Mouse (Mus musculus) stomach, embryonic 15.5 days (tissue): ENCODE results near the gene Pde6h. TPM values are rescaled to one million over a fixed set of nuclear protein-coding genes. Genes with fewer than 3 reads are reported as not detected.

ENCODE experiments used
- ATAC-seq: fragments of 200-750 bp; cut with Nextera tagmentation; 2 replicates; pipeline ENCODE4 v1.8.0; 2017; ENCODE audit warnings: low read depth, moderate number of reproducible peaks, moderate TSS enrichment; ENCODE audit not compliant: insufficient read depth, low FRiP score
- H3K27ac ChIP-seq: fragments of 300-500 bp; sonication (generic); 2 replicates; pipeline ENCODE4 v1.5.1; 2015; ENCODE audit warnings: mild to moderate bottlenecking, inconsistent platforms
- H3K27me3 ChIP-seq: fragments of 300-500 bp; sonication (generic); replicated peaks from 2 replicates; pipeline ENCODE4 v1.6.1; 2015; ENCODE audit warnings: inconsistent platforms
- H3K36me3 ChIP-seq: fragments of 300-500 bp; sonication (generic); 2 replicates; pipeline ENCODE4 v1.6.1; 2015; ENCODE audit warnings: inconsistent platforms
- H3K4me1 ChIP-seq: fragments of 300-500 bp; sonication (generic); 2 replicates; pipeline ENCODE4 v1.6.1; 2015; ENCODE audit warnings: inconsistent platforms
- H3K4me2 ChIP-seq: fragments of 300-500 bp; sonication (generic); 2 replicates; pipeline ENCODE4 v1.6.1; 2015; ENCODE audit warnings: mild to moderate bottlenecking, inconsistent platforms
- H3K4me3 ChIP-seq: fragments of 300-500 bp; sonication (generic); replicated peaks from 2 replicates; pipeline ENCODE4 v1.5.1; 2015; ENCODE audit warnings: inconsistent platforms
- H3K9ac ChIP-seq: fragments of 300-500 bp; sonication (generic); 2 replicates; pipeline ENCODE4 v1.6.1; 2015; ENCODE audit warnings: inconsistent platforms
- H3K9me3 ChIP-seq: fragments of 300-500 bp; sonication (generic); 2 replicates; pipeline ENCODE4 v1.6.1; 2016; ENCODE audit warnings: inconsistent platforms
- WGBS: fragments of 180-500 bp; shearing (Covaris S2); methylation state at CpG from one replicate; pipeline ENCODE4 v1.1.7; 2015; 5-methylcytosine and 5-hydroxymethylcytosine counted together
- polyA plus RNA-seq: library from polyadenylated mRNA; unstranded; fragments of >200 nt; fragmentation: Nextera tagmentation; extraction: Ambion mirVana; gene quantifications from 2 replicates; pipeline ENCODE4 v1.2.1, GENCODE M21; 2015

The Pde6h gene
- polyA plus RNA-seq, 1 experiment from 2014 or later: not detected

GRCm38 (mm10) chr6:136913384-136914126 is 10.1 kb upstream of the Pde6h start:
- Histone ChIP-seq H3K36me3 (no peaks in the 10 kb centered on the region), H3K27ac (peak overlapping the region; percentile 90), H3K27me3 (no peaks in the 10 kb centered on the region), H3K4me1 (peaks cover 7% of the 10 kb centered on the region), H3K9me3 (no peaks in the 10 kb centered on the region), H3K4me2 (peak overlapping the region; percentile 32), H3K9ac (no peak overlapping the region), H3K4me3 (no peak overlapping the region)
- ATAC-seq: peak; percentile 54; the same call in 1 of the 2 replicates
- 9% methylated on average over 18 of the region's 18 CpGs for WGBS

- ATAC-seq: no peak
- 85% methylated on average over 6 of the region's 6 CpGs for WGBS
- peaks cover 7% of the 10 kb centered on the region for H3K4me1 ChIP-seq
- H3K9me3 ChIP-seq: no peaks in the 10 kb centered on the region
- H3K27ac ChIP-seq: peak overlapping the region; percentile 90; the same call in 1 of the 2 replicates
- no peak overlapping the region for H3K9ac ChIP-seq
- H3K27me3 ChIP-seq: no peaks in the 10 kb centered on the region
- H3K4me3 ChIP-seq: no peak overlapping the region
- H3K4me2 ChIP-seq: no peak overlapping the region
- no peaks in the 10 kb centered on the region for H3K36me3 ChIP-seq
Measured at GRCm38 (mm10) chr6:136914234-136914633, 9.4 kb upstream of the Pde6h start.

GRCm38 (mm10) chr6:136915721-136916395 is 7.8 kb upstream of the Pde6h start:
- H3K9me3 ChIP-seq: no peaks in the 10 kb centered on the region
- peaks cover 11% of the 10 kb centered on the region for H3K4me1 ChIP-seq
- H3K36me3 ChIP-seq: no peaks in the 10 kb centered on the region
- no peak overlapping the region for H3K4me3 ChIP-seq
- no peak overlapping the region for H3K27ac ChIP-seq
- no peak overlapping the region for H3K4me2 ChIP-seq
- ATAC-seq: no peak
- 78% methylated on average over 8 of the region's 8 CpGs for WGBS
- H3K27me3 ChIP-seq: no peaks in the 10 kb centered on the region
- no peak overlapping the region for H3K9ac ChIP-seq

- H3K27me3 ChIP-seq: no peaks in the 10 kb centered on the region
- ATAC-seq: no peak
- no peaks in the 10 kb centered on the region for H3K36me3 ChIP-seq
- peaks cover 11% of the 10 kb centered on the region; the same call in 1 of the 2 replicates for H3K4me1 ChIP-seq
- 20% methylated on average over 2 of the region's 2 CpGs for WGBS
- H3K4me3 ChIP-seq: no peak overlapping the region
- H3K27ac ChIP-seq: no peak overlapping the region
- no peaks in the 10 kb centered on the region for H3K9me3 ChIP-seq
- H3K9ac ChIP-seq: no peak overlapping the region
- H3K4me2 ChIP-seq: no peak overlapping the region
Measured at GRCm38 (mm10) chr6:136917885-136918284, 5.7 kb upstream of the Pde6h start.

- Histone ChIP-seq H3K9ac (no peak overlapping the region), H3K9me3 (no peaks in the 10 kb centered on the region), H3K36me3 (no peaks in the 10 kb centered on the region), H3K4me2 (0 out of 2 replicates have a peak overlapping the region, but pooled peaks have one; percentile 2), H3K4me1 (peaks cover 3% of the 10 kb centered on the region; the same call in 1 of the 2 replicates), H3K27ac (no peak overlapping the region; the same call in 1 of the 2 replicates), H3K27me3 (no peaks in the 10 kb centered on the region), H3K4me3 (no peak overlapping the region)
- ATAC-seq: no peak
- WGBS: 36% methylated on average over 16 of the region's 16 CpGs
Measured at GRCm38 (mm10) chr6:136920320-136921257, 3.0 kb upstream of the Pde6h start.

GRCm38 (mm10) chr6:136921601-136922000 is 2.0 kb upstream of the Pde6h start:
- H3K27ac ChIP-seq: no peak overlapping the region
- H3K4me2 ChIP-seq: no peak overlapping the region
- ATAC-seq: no peak
- no peaks in the 10 kb centered on the region for H3K36me3 ChIP-seq
- WGBS: 66% methylated on average over 7 of the region's 7 CpGs
- peaks cover 3% of the 10 kb centered on the region; the same call in 1 of the 2 replicates for H3K4me1 ChIP-seq
- H3K9me3 ChIP-seq: no peaks in the 10 kb centered on the region
- H3K27me3 ChIP-seq: no peaks in the 10 kb centered on the region
- H3K9ac ChIP-seq: no peak overlapping the region
- H3K4me3 ChIP-seq: no peak overlapping the region

- H3K27me3 ChIP-seq: no peaks in the 10 kb centered on the region
- no peak within 1 kb of the TSS for H3K27ac ChIP-seq
- H3K9me3 ChIP-seq: no peaks in the 10 kb centered on the region
- H3K9ac ChIP-seq: no peak within 1 kb of the TSS; the same call in 1 of the 2 replicates
- no peak within 1 kb of the TSS for H3K4me3 ChIP-seq
- no peaks in the 10 kb centered on the region for H3K36me3 ChIP-seq
- peaks cover 3% of the 10 kb centered on the region; the same call in 1 of the 2 replicates for H3K4me1 ChIP-seq
- ATAC-seq: peak; percentile 31; the same call in 1 of the 2 replicates
- no peak within 1 kb of the TSS for H3K4me2 ChIP-seq
- 59% methylated on average over 5 of the region's 5 CpGs for WGBS
Measured at GRCm38 (mm10) chr6:136922080-136922479, 1.6 kb upstream of the Pde6h start, which contains the start of gene Erp27. Gene Erp27 (minus strand): TSS chr6:136922180.

GRCm38 (mm10) chr6:136922871-136923270 is 761 bp upstream of the Pde6h start:
- Histone ChIP-seq H3K4me3 (no peak overlapping the region), H3K36me3 (no peaks in the 10 kb centered on the region), H3K9ac (no peak overlapping the region), H3K27ac (no peak overlapping the region), H3K27me3 (no peaks in the 10 kb centered on the region), H3K4me2 (no peak overlapping the region), H3K9me3 (no peaks in the 10 kb centered on the region), H3K4me1 (peaks cover 3% of the 10 kb centered on the region; the same call in 1 of the 2 replicates)
- 88% methylated on average over 7 of the region's 7 CpGs for WGBS
- ATAC-seq: no peak

GRCm38 (mm10) chr6:136925049-136925448 is 1.4 kb downstream of the Pde6h start:
- Histone ChIP-seq H3K4me3 (no peak overlapping the region), H3K9me3 (no peaks in the 10 kb centered on the region), H3K4me2 (no peak overlapping the region), H3K27ac (no peak overlapping the region), H3K36me3 (no peaks in the 10 kb centered on the region), H3K4me1 (peaks cover 3% of the 10 kb centered on the region; the same call in 1 of the 2 replicates), H3K27me3 (no peaks in the 10 kb centered on the region), H3K9ac (no peak overlapping the region)
- WGBS: 70% methylated on average over 8 of the region's 8 CpGs
- no peak for ATAC-seq

GRCm38 (mm10) chr6:136927626-136928025 is 4.0 kb downstream of the Pde6h start:
- ATAC-seq: no peak
- Histone ChIP-seq H3K27ac (no peak overlapping the region), H3K4me2 (no peak overlapping the region), H3K4me3 (no peak overlapping the region), H3K9ac (no peak overlapping the region), H3K27me3 (no peaks in the 10 kb centered on the region), H3K9me3 (no peaks in the 10 kb centered on the region), H3K4me1 (peaks cover 12% of the 10 kb centered on the region), H3K36me3 (no peaks in the 10 kb centered on the region)
- WGBS: 78% methylated on average over 1 of the region's 1 CpGs

GRCm38 (mm10) chr6:136930677-136931076 is 7.0 kb downstream of the Pde6h start:
- Histone ChIP-seq H3K27me3 (no peaks in the 10 kb centered on the region), H3K9me3 (no peaks in the 10 kb centered on the region), H3K4me3 (no peak overlapping the region; the same call in 1 of the 2 replicates), H3K36me3 (no peaks in the 10 kb centered on the region), H3K4me1 (peaks cover 12% of the 10 kb centered on the region), H3K9ac (no peak overlapping the region), H3K27ac (peak overlapping the region; percentile 87), H3K4me2 (peak overlapping the region; percentile 38)
- WGBS: 5% methylated on average over 12 of the region's 12 CpGs
- ATAC-seq: peak; percentile 90
